Mouse (Mus musculus): ENCODE measurements at regions not wholly inside any gene's neighbourhood (a gene's known extent, or its start where the extent isn't known, plus 50 kb on each side); places are given as distances from the start of the nearest gene placed in this dataset.

GRCm38 (mm10) chr7:113655336-113655735 is 110.5 kb upstream of the Spon1 start:
- TF ChIP-seq MAX (IDR thresholded peaks at IDR 0.05; ENCODE audit: low read depth) (no peak), CEBPB (IDR thresholded peaks at IDR 0.05; ENCODE audit: insufficient read depth, poor library complexity, severe bottlenecking) (no peak), MYOD1 (IDR thresholded peaks at IDR 0.05; ENCODE audit: control insufficient read depth in 1 of 3, insufficient read length in 2 of 3, low read depth in 2 of 3) (no peak), POLR2A (IDR thresholded peaks at IDR 0.05; ENCODE audit: insufficient read length, low read depth) (no peak), POLR2AphosphoS2 (IDR thresholded peaks at IDR 0.05; ENCODE audit: insufficient read length, low read depth) (no peak), E2F4 (IDR thresholded peaks at IDR 0.05; ENCODE audit: insufficient read depth) (no peak)
